Mouse (Mus musculus) heart, adult 2 months (tissue): ENCODE data around the gene Hsd17b6.

ENCODE experiments used
- CTCF ChIP-seq: fragments of 200-600 bp; IDR thresholded peaks from 2 replicates; pipeline ENCODE4 v1.8.1; 2022; ENCODE audit warnings: antibody characterized with exemption, mild to moderate bottlenecking, moderate library complexity
- EP300 ChIP-seq: fragments of 200-500 bp; IDR thresholded peaks from 2 replicates; pipeline ENCODE4 v1.6.1; 2011; ENCODE audit warnings: low read depth, low read length, control low read depth; ENCODE audit not compliant: insufficient read depth

GRCm38 (mm10) chr10:127951390-127951789 lies 56.0 kb downstream of the Hsd17b6 start:
- no peak for TF ChIP-seq EP300
- TF ChIP-seq CTCF = no peak
